Comparison of ENCODE assay signal across 9 mouse cellular contexts in genomic region chr6:85331221-85331735, GRCm38 (mm10). TPM values are rescaled to one million over a fixed set of nuclear protein-coding genes. Genes with fewer than 3 reads are reported as not detected.
DNase-seq lines count a peak whose midpoint lies in the region; ATAC-seq and TF ChIP-seq lines count a peak whose summit lies in the region.
"Had no signal": no experiment of that assay in that cellular context is flagged by ENCODE, and none has a peak within 500 bp of the region (broad histone marks: within the 10 kb centered on the region; RNA-seq: fewer than 3 reads in every experiment).

No protein-coding gene starts in this region.

- H3K4me2 ChIP-seq in heart, embryonic 14.5 days (ENCODE audit: low read length): peak overlapping the region; percentile 94; the same call in 1 of the 2 replicates

- H3K27me3 ChIP-seq in heart, embryonic 14.5 days (ENCODE audit: control insufficient read depth, insufficient read depth, low read length): no peaks in the 10 kb centered on the region
- H3K27me3 ChIP-seq in thymus, adult 2 months (ENCODE audit: control insufficient read depth, insufficient read depth, low read length): peaks cover 3% of the 10 kb centered on the region; the same call in 1 of the 2 replicates

- ATAC-seq in heart, embryonic 14.5 days (ENCODE audit: insufficient number of reproducible peaks, insufficient read depth, low FRiP score, low read depth): no peak

- intact Hi-C loops in heart, postnatal 25 days (cut with DNase I): no loop called here
- intact Hi-C loops in left cerebral cortex, postnatal 10 days (cut with DNase I): loop anchor here (5.0 kb wide), 1 partner anchor 34 kb away; no protein-coding TSS in a partner anchor

- 24% methylated on average over 6 of the region's 6 CpGs for WGBS in heart, embryonic 14.5 days
- 26% methylated on average over 6 of the region's 6 CpGs for WGBS in lung, adult 2 months
- 73% methylated on average over 6 of the region's 6 CpGs for WGBS in thymus, adult 2 months

- peaks cover 8 to 13% of the 10 kb centered on the region in 2 experiments for H3K4me1 ChIP-seq in heart, embryonic 14.5 days (ENCODE audit: control insufficient read depth in 2 of 2, insufficient read depth in 2 of 2, low read length in 2 of 2)
- peaks cover 2% of the 10 kb centered on the region; the same call in 1 of the 2 replicates for H3K4me1 ChIP-seq in lung, adult 2 months (ENCODE audit: control insufficient read depth, insufficient read depth, low read length)
- peaks cover 9% of the 10 kb centered on the region; the same call in 1 of the 2 replicates for H3K4me1 ChIP-seq in thymus, adult 2 months (replicated peaks; ENCODE audit: control insufficient read depth, insufficient read depth, low read length)

- no peaks in the 10 kb centered on the region for H3K9me3 ChIP-seq in heart, embryonic 14.5 days (ENCODE audit: control insufficient read depth, low read length)
- H3K9me3 ChIP-seq: liver, embryonic 15.5 days had no signal

- H3K27ac ChIP-seq in heart, embryonic 14.5 days (replicated peaks in 1 of 2; ENCODE audit: control insufficient read depth in 1 of 2, insufficient read depth in 1 of 2, low read depth in 2 of 2, low read length in 2 of 2): no peak overlapping the region
- H3K27ac ChIP-seq in thymus, adult 2 months (ENCODE audit: control insufficient read depth, insufficient read depth, low read length): no peak overlapping the region
- H3K27ac ChIP-seq: liver, embryonic 15.5 days had no signal

- H3K36me3 ChIP-seq in heart, embryonic 14.5 days (ENCODE audit: control insufficient read depth, insufficient read depth, low read length): peaks cover 12% of the 10 kb centered on the region
- H3K36me3 ChIP-seq in thymus, adult 2 months (ENCODE audit: control insufficient read depth, insufficient read depth, low read length): no peaks in the 10 kb centered on the region
- H3K36me3 ChIP-seq: liver, embryonic 15.5 days had no signal

- no peak for TF ChIP-seq CTCF in lung, adult 2 months (IDR thresholded peaks at IDR 0.05; ENCODE audit: insufficient read depth, low read length)
- TF ChIP-seq CTCF in thymus, adult 2 months (IDR thresholded peaks at IDR 0.05; ENCODE audit: borderline replicate concordance, control insufficient read depth, extremely low read depth, insufficient read depth, low read length, poor library complexity): no peak

- TF ChIP-seq POLR2A in lung, adult 2 months (IDR thresholded peaks at IDR 0.05; ENCODE audit: borderline replicate concordance, extremely low read depth, low read depth, low read length): no peak
- TF ChIP-seq POLR2A in thymus, adult 2 months (IDR thresholded peaks at IDR 0.05; ENCODE audit: control insufficient read depth, extremely low read depth, insufficient read depth, low read length, poor library complexity): no peak

- DNase-seq in heart, postnatal 25 days (ENCODE audit: low spot score): no peak
- peak; percentile 88 for DNase-seq in 3T3-L1 (ENCODE audit: low read depth, low spot score)
- DNase-seq in cerebellum, postnatal 14 days: peak; percentile 75 to 83
- DNase-seq in lung, adult 2 months: peak; percentile 39
- DNase-seq in thymus, adult 18-20 months: no peak
- DNase-seq in left cerebral cortex, postnatal 10 days (ENCODE audit: extremely low spot score in 1 of 2, low spot score in 2 of 2): no peak
- DNase-seq in thymus, adult 2 months: no peak

- H3K9ac ChIP-seq in heart, embryonic 14.5 days (ENCODE audit: low read length): no peak overlapping the region
- H3K9ac ChIP-seq: liver, embryonic 15.5 days had no signal

- H3K4me3 ChIP-seq in heart, embryonic 14.5 days (ENCODE audit: control insufficient read depth in 1 of 2, insufficient read depth in 1 of 2, low read depth in 1 of 2, low read length in 2 of 2): no peak overlapping the region
- H3K4me3 ChIP-seq in lung, adult 2 months (replicated peaks; ENCODE audit: extremely low read depth, low read depth, low read length): no peak overlapping the region
- no peak overlapping the region for H3K4me3 ChIP-seq in thymus, adult 2 months (ENCODE audit: control insufficient read depth, insufficient read depth, low read length)

RNA-seq across cellular contexts. Expression of gene Sfxn5, which starts 1.9 kb away (rescaled TPM):
- polyA plus RNA-seq in heart, embryonic 14.5 days (2014; fragmentation: Nextera tagmentation; extraction: Ambion mirVana): 2.7 and 3.1 TPM in 2 replicates
- total RNA-seq in heart, postnatal 25 days (2021): 1 to 10 TPM; 4.6 to 4.8 TPM
- 8.0 and 8.2 TPM in 2 replicates for polyA plus RNA-seq in lung, adult 2 months (2012; rRNA removed)
- total RNA-seq in left cerebral cortex, postnatal 10 days (2021): 100 to 1,000 TPM; 136 to 141 TPM
- 3.7 and 5.9 TPM in 2 replicates for polyA plus RNA-seq in thymus, adult 2 months (2012; rRNA removed)

RNA-seq across cellular contexts. Expression of gene Rab11fip5, which starts 43.2 kb away (rescaled TPM):
- 36.5 and 42.2 TPM in 2 replicates for polyA plus RNA-seq in heart, embryonic 14.5 days (2014; fragmentation: Nextera tagmentation; extraction: Ambion mirVana)
- total RNA-seq in heart, postnatal 25 days (2021): 10 to 100 TPM; 59.9 to 68.6 TPM
- 20.0 and 24.9 TPM in 2 replicates for polyA plus RNA-seq in lung, adult 2 months (2012; rRNA removed)
- total RNA-seq in left cerebral cortex, postnatal 10 days (2021): 10 to 100 TPM; 56.9 to 57.5 TPM
- 10.2 and 13.5 TPM in 2 replicates for polyA plus RNA-seq in thymus, adult 2 months (2012; rRNA removed)

Comparison
In these comparisons a context has a peak if more than half of its experiments do, and no peak if none do; other contexts are left out.
1. DNase-seq: peak in 3T3-L1 (single experiment), cerebellum, postnatal 14 days (2 of 2) and lung, adult 2 months (single experiment); none in heart, postnatal 25 days (single experiment), thymus, adult 18-20 months (0 of 2), left cerebral cortex, postnatal 10 days (0 of 2) and thymus, adult 2 months (single experiment).